8 mouse cellular contexts compared by ENCODE assay signal in genomic region chr9:100545715-100546593, GRCm38 (mm10). TPM values are rescaled to one million over a fixed set of nuclear protein-coding genes. Genes with fewer than 3 reads are reported as not detected.
A peak's percentile ranks its signal among the peaks of the same experiment; 100 is the strongest.
DNase-seq lines count a peak whose midpoint lies in the region; ATAC-seq lines count a peak whose summit lies in the region.

Gene Nck1 (minus strand): TSS chr9:100546134.

- peak within 1 kb of the TSS; percentile 93 for H3K9ac ChIP-seq in heart, embryonic 13.5 days
- peak within 1 kb of the TSS; percentile 94 for H3K9ac ChIP-seq in liver, embryonic 12.5 days
- peak within 1 kb of the TSS; percentile 83 for H3K9ac ChIP-seq in stomach, embryonic 15.5 days

- H3K9me3 ChIP-seq in heart, embryonic 13.5 days = peaks cover 11% of the 10 kb centered on the region
- H3K9me3 ChIP-seq in liver, embryonic 12.5 days (replicated peaks) = peaks cover 6% of the 10 kb centered on the region
- no peaks in the 10 kb centered on the region for H3K9me3 ChIP-seq in stomach, embryonic 15.5 days

- DNase-seq in CD4-positive, CD25-positive, alpha-beta regulatory T cell, adult 2 months (ENCODE audit: low read depth, low spot score) = peak; percentile 99
- DNase-seq in fat pad, adult 2 months (ENCODE audit: extremely low read depth, low read depth, low spot score) = peak; percentile 30
- peak; percentile 100 for DNase-seq in kidney, postnatal 10 days
- peak; percentile 97 to 98 for DNase-seq in natural killer cell, adult 2 months (ENCODE audit: low spot score in 2 of 2)

- peaks cover 13% of the 10 kb centered on the region for H3K36me3 ChIP-seq in heart, embryonic 13.5 days
- H3K36me3 ChIP-seq in liver, embryonic 12.5 days = peaks cover 7% of the 10 kb centered on the region
- no peaks in the 10 kb centered on the region for H3K36me3 ChIP-seq in stomach, embryonic 15.5 days

- H3K4me2 ChIP-seq in heart, embryonic 13.5 days = peak within 1 kb of the TSS; percentile 87
- H3K4me2 ChIP-seq in liver, embryonic 12.5 days = peak within 1 kb of the TSS; percentile 86
- peak within 1 kb of the TSS; percentile 78 for H3K4me2 ChIP-seq in stomach, embryonic 15.5 days

- peak; percentile 98 for ATAC-seq in heart, embryonic 13.5 days (ENCODE audit: extremely low read depth, insufficient number of reproducible peaks, low FRiP score, low TSS enrichment)
- ATAC-seq in liver, embryonic 12.5 days = peak; percentile 99
- ATAC-seq in stomach, embryonic 15.5 days (ENCODE audit: insufficient read depth, low FRiP score, low read depth) = peak; percentile 99

- H3K4me3 ChIP-seq in brown adipose tissue, adult 24 weeks (ENCODE audit: insufficient read depth, low read depth, low read length) = peak within 1 kb of the TSS; percentile 95
- H3K4me3 ChIP-seq in heart, embryonic 13.5 days = peak within 1 kb of the TSS; percentile 78
- H3K4me3 ChIP-seq in liver, embryonic 12.5 days = peak within 1 kb of the TSS; percentile 85
- peak within 1 kb of the TSS; percentile 87 for H3K4me3 ChIP-seq in stomach, embryonic 15.5 days (replicated peaks)

- no peaks in the 10 kb centered on the region for H3K27me3 ChIP-seq in heart, embryonic 13.5 days (replicated peaks)
- no peaks in the 10 kb centered on the region for H3K27me3 ChIP-seq in liver, embryonic 12.5 days (replicated peaks)
- H3K27me3 ChIP-seq in stomach, embryonic 15.5 days (replicated peaks) = no peaks in the 10 kb centered on the region

- H3K27ac ChIP-seq in brown adipose tissue, adult 24 weeks (replicated peaks; ENCODE audit: low read depth, low read length) = peak within 1 kb of the TSS; percentile 99
- H3K27ac ChIP-seq in heart, embryonic 13.5 days (replicated peaks) = peak within 1 kb of the TSS; percentile 91
- peak within 1 kb of the TSS; percentile 85 for H3K27ac ChIP-seq in liver, embryonic 12.5 days
- peak within 1 kb of the TSS; percentile 88 for H3K27ac ChIP-seq in stomach, embryonic 15.5 days

- peaks cover 4% of the 10 kb centered on the region for H3K4me1 ChIP-seq in brown adipose tissue, adult 24 weeks (ENCODE audit: control insufficient read depth, insufficient read depth, insufficient read length, low read length)
- H3K4me1 ChIP-seq in heart, embryonic 13.5 days = peaks cover 24% of the 10 kb centered on the region
- H3K4me1 ChIP-seq in liver, embryonic 12.5 days = peaks cover 32% of the 10 kb centered on the region
- peaks cover 7% of the 10 kb centered on the region for H3K4me1 ChIP-seq in stomach, embryonic 15.5 days

- WGBS in heart, embryonic 13.5 days = under 1% methylated on average over 83 of the region's 93 CpGs
- under 1% methylated on average over 92 of the region's 93 CpGs for WGBS in liver, embryonic 12.5 days (ENCODE audit: insufficient replicate concordance)
- under 1% methylated on average over 88 of the region's 93 CpGs for WGBS in stomach, embryonic 15.5 days

RNA-seq across cellular contexts. Expression of gene Nck1, which starts in this region (rescaled TPM):
- 39.8 and 44.1 TPM in 2 replicates for polyA plus RNA-seq in brown adipose tissue, adult 24 weeks (2012; ENCODE audit: insufficient read depth, insufficient read length, missing spikeins)
- 45.6 and 56.7 TPM in 2 replicates for polyA plus RNA-seq in heart, embryonic 13.5 days (2015; fragmentation: Nextera tagmentation; extraction: Ambion mirVana)
- 33.6 and 34.7 TPM in 2 replicates for polyA plus RNA-seq in liver, embryonic 12.5 days (2016; fragmentation: Nextera tagmentation; extraction: Ambion mirVana)
- 62.2 and 63.7 TPM in 2 replicates for polyA plus RNA-seq in stomach, embryonic 15.5 days (2015; fragmentation: Nextera tagmentation; extraction: Ambion mirVana)

Comparison
In these comparisons a context has a peak if more than half of its experiments do, and no peak if none do; other contexts are left out.
1. Peak in every context shown above with its lines: DNase-seq, ATAC-seq, H3K4me3 ChIP-seq and H3K27ac ChIP-seq.
2. DNase-seq: peak in every context shown above with its lines; median percentile 100 in kidney, postnatal 10 days; 99 in CD4-positive, CD25-positive, alpha-beta regulatory T cell, adult 2 months; 98 in natural killer cell, adult 2 months; 30 in fat pad, adult 2 months.